Mouse (Mus musculus) heart, embryonic 12.5 days (tissue): ENCODE results near the gene Gm34653. TPM values are rescaled to one million over a fixed set of nuclear protein-coding genes. Genes with fewer than 3 reads are reported as not detected.
"Not testable (repeated sequence)": the region's sequence is repeated elsewhere in the genome, so short reads cannot be mapped to it uniquely, and the experiment has no call there.

ENCODE experiments used
- ATAC-seq: fragments of 200-750 bp; cut with Nextera tagmentation; 2 replicates; pipeline ENCODE4 v1.8.0; 2017; ENCODE audit warnings: moderate TSS enrichment, moderate library complexity; ENCODE audit not compliant: insufficient number of reproducible peaks, low FRiP score
- H3K27ac ChIP-seq: fragments of 300-500 bp; sonication (generic); 2 replicates; pipeline ENCODE4 v1.5.1; 2016; ENCODE audit warnings: mild to moderate bottlenecking, moderate library complexity; ENCODE audit not compliant: poor library complexity, severe bottlenecking
- H3K27me3 ChIP-seq: fragments of 300-500 bp; sonication (generic); replicated peaks from 2 replicates; pipeline ENCODE4 v1.6.1; 2016; ENCODE audit warnings: mild to moderate bottlenecking, moderate library complexity
- H3K36me3 ChIP-seq: fragments of 300-500 bp; sonication (generic); 2 replicates; pipeline ENCODE4 v1.6.1; 2016; ENCODE audit warnings: mild to moderate bottlenecking, moderate library complexity
- H3K4me1 ChIP-seq: fragments of 300-500 bp; sonication (generic); replicated peaks from 2 replicates; pipeline ENCODE4 v1.6.1; 2016; ENCODE audit warnings: mild to moderate bottlenecking
- H3K4me2 ChIP-seq: fragments of 300-500 bp; sonication (generic); 2 replicates; pipeline ENCODE4 v1.6.1; 2016; ENCODE audit warnings: mild to moderate bottlenecking, moderate library complexity
- H3K4me3 ChIP-seq: fragments of 300-500 bp; sonication (generic); 2 replicates; pipeline ENCODE4 v1.5.1; 2016; ENCODE audit warnings: mild to moderate bottlenecking
- H3K9ac ChIP-seq: fragments of 300-500 bp; sonication (generic); 2 replicates; pipeline ENCODE4 v1.6.1; 2016; ENCODE audit warnings: mild to moderate bottlenecking, moderate library complexity
- H3K9me3 ChIP-seq: fragments of 300-500 bp; sonication (generic); replicated peaks from 2 replicates; pipeline ENCODE4 v1.6.1; 2016; ENCODE audit warnings: mild to moderate bottlenecking, moderate library complexity
- WGBS: fragments of 180-500 bp; shearing (Covaris S2); methylation state at CpG from one replicate; pipeline ENCODE4 v1.1.7; 2016; 5-methylcytosine and 5-hydroxymethylcytosine counted together
- polyA plus RNA-seq: library from polyadenylated mRNA; unstranded; fragments of >200 nt; fragmentation: Nextera tagmentation; extraction: Ambion mirVana; gene quantifications from 2 replicates; pipeline ENCODE4 v1.2.1, GENCODE M21; 2016

The Gm34653 gene
- polyA plus RNA-seq, 1 experiment from 2014 or later = not detected

GRCm38 (mm10) chr2:34801516-34802482, 31.0 kb upstream of the Gm34653 start:
- H3K4me1 ChIP-seq = peaks cover 23% of the 10 kb centered on the region
- 5% methylated on average over 39 of the region's 39 CpGs for WGBS
- H3K4me3 ChIP-seq = peak overlapping the region; percentile 81
- ATAC-seq = peak; percentile 96
- peak overlapping the region; percentile 90 for H3K9ac ChIP-seq
- no peaks in the 10 kb centered on the region for H3K27me3 ChIP-seq
- peak overlapping the region; percentile 60 for H3K4me2 ChIP-seq
- H3K9me3 ChIP-seq = no peaks in the 10 kb centered on the region
- H3K27ac ChIP-seq = peak overlapping the region; percentile 97
- H3K36me3 ChIP-seq = peaks cover 16% of the 10 kb centered on the region

GRCm38 (mm10) chr2:34802565-34803245, 30.1 kb upstream of the Gm34653 start:
- H3K4me3 ChIP-seq = peak overlapping the region; percentile 81
- H3K27ac ChIP-seq = peak overlapping the region; percentile 97
- H3K9ac ChIP-seq = peak overlapping the region; percentile 90
- peak; percentile 65 for ATAC-seq
- peaks cover 19% of the 10 kb centered on the region for H3K36me3 ChIP-seq
- H3K27me3 ChIP-seq, H3K9me3 ChIP-seq: not testable (repeated sequence)
- peak overlapping the region; percentile 81 for H3K4me2 ChIP-seq
- WGBS = under 1% methylated on average over 32 of the region's 32 CpGs
- peaks cover 23% of the 10 kb centered on the region for H3K4me1 ChIP-seq

GRCm38 (mm10) chr2:34803746-34804145, 29.1 kb upstream of the Gm34653 start:
- peak overlapping the region; percentile 11 for H3K4me3 ChIP-seq
- WGBS = 82% methylated on average over 3 of the region's 3 CpGs
- H3K9ac ChIP-seq = peak overlapping the region; percentile 62; the same call in 1 of the 2 replicates
- no peaks in the 10 kb centered on the region for H3K9me3 ChIP-seq
- no peaks in the 10 kb centered on the region for H3K27me3 ChIP-seq
- H3K4me2 ChIP-seq = peak overlapping the region; percentile 50
- peaks cover 20% of the 10 kb centered on the region for H3K4me1 ChIP-seq
- no peak for ATAC-seq
- peaks cover 24% of the 10 kb centered on the region for H3K36me3 ChIP-seq
- H3K27ac ChIP-seq = no peak overlapping the region

DNA sequence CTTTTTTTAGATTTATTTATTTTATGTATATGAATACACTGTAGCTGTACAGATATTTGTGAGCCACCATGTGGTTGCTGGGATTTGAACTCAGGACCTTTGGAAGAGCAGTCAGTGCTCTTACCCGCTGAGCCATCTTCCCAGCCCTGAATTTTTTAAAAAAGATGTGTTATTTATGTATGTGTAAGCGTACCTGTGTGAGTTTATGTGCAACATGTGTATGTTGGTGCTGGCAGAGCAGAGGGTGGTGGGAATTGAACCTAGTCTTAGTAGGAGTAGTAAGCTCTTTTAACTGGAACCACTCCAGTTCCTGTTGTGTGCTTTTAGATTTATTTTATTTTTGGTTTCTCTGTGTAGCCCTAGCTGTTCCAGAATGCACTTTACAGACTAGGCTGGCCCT, 28.6 kb upstream of the Gm34653 start:
- no peak overlapping the region for H3K9ac ChIP-seq
- H3K27ac ChIP-seq = no peak overlapping the region
- H3K4me3 ChIP-seq = no peak overlapping the region
- WGBS = 92% methylated on average over 2 of the region's 2 CpGs
- H3K4me2 ChIP-seq = peak overlapping the region; percentile 4; the same call in 1 of the 2 replicates
- peaks cover 28% of the 10 kb centered on the region for H3K36me3 ChIP-seq
- no peaks in the 10 kb centered on the region for H3K27me3 ChIP-seq
- H3K4me1 ChIP-seq = peaks cover 18% of the 10 kb centered on the region
- H3K9me3 ChIP-seq = no peaks in the 10 kb centered on the region
- ATAC-seq = no peak

GRCm38 (mm10) chr2:34804815-34805214, 28.0 kb upstream of the Gm34653 start:
- Histone ChIP-seq H3K27me3 (no peaks in the 10 kb centered on the region), H3K9me3 (no peaks in the 10 kb centered on the region), H3K4me1 (peaks cover 18% of the 10 kb centered on the region), H3K4me3 (no peak overlapping the region), H3K9ac (no peak overlapping the region), H3K4me2 (no peak overlapping the region), H3K27ac (no peak overlapping the region), H3K36me3 (peaks cover 28% of the 10 kb centered on the region)
- 53% methylated on average over 1 of the region's 1 CpGs for WGBS
- ATAC-seq = no peak

- no peaks in the 10 kb centered on the region for H3K27me3 ChIP-seq
- H3K9me3 ChIP-seq = no peaks in the 10 kb centered on the region
- no peak overlapping the region for H3K9ac ChIP-seq
- 90% methylated on average over 10 of the region's 10 CpGs for WGBS
- ATAC-seq = no peak
- H3K27ac ChIP-seq = no peak overlapping the region
- H3K36me3 ChIP-seq = peaks cover 31% of the 10 kb centered on the region
- H3K4me2 ChIP-seq = no peak overlapping the region
- no peak overlapping the region for H3K4me3 ChIP-seq
- peaks cover 15% of the 10 kb centered on the region for H3K4me1 ChIP-seq
These were observed 27.4 kb upstream of the Gm34653 start for GRCm38 (mm10) chr2:34805364-34805950.

GRCm38 (mm10) chr2:34808057-34808456, 24.8 kb upstream of the Gm34653 start:
- H3K36me3 ChIP-seq = peaks cover 49% of the 10 kb centered on the region
- H3K9ac ChIP-seq = no peak overlapping the region
- H3K4me2 ChIP-seq = no peak overlapping the region
- WGBS = 66% methylated on average over 2 of the region's 2 CpGs
- ATAC-seq = no peak
- H3K27ac ChIP-seq = no peak overlapping the region
- peaks cover 13% of the 10 kb centered on the region for H3K4me1 ChIP-seq
- no peaks in the 10 kb centered on the region for H3K27me3 ChIP-seq
- H3K9me3 ChIP-seq = no peaks in the 10 kb centered on the region
- no peak overlapping the region for H3K4me3 ChIP-seq

DNA sequence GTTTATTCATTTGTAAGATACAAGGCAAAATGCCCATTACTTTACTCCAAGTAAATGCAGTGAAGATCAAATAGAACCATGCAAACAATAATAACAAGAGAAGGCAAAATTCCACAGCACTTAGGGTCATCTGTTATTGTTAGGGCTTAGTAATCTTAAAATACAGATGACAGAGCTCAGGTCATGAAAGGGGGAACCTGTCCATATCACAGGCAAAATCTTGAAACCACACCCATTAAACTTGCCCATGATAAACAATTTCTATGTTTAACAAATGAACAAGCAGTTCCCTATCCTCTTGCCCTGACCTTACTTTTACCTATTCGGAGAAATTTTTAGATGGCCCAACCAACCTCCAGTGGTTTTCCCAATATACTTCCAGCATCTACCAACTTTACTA, 23.2 kb upstream of the Gm34653 start:
- Histone ChIP-seq H3K9ac (no peak overlapping the region), H3K27ac (no peak overlapping the region), H3K9me3 (no peaks in the 10 kb centered on the region), H3K36me3 (peaks cover 61% of the 10 kb centered on the region), H3K4me2 (no peak overlapping the region), H3K27me3 (no peaks in the 10 kb centered on the region), H3K4me1 (peaks cover 5% of the 10 kb centered on the region), H3K4me3 (no peak overlapping the region)
- 92% methylated on average over 1 of the region's 1 CpGs for WGBS
- no peak for ATAC-seq

- H3K9ac ChIP-seq = no peak overlapping the region
- H3K4me1 ChIP-seq = peaks cover 2% of the 10 kb centered on the region; the same call in 1 of the 2 replicates
- no peak overlapping the region for H3K4me3 ChIP-seq
- no peaks in the 10 kb centered on the region for H3K27me3 ChIP-seq
- no peak overlapping the region for H3K27ac ChIP-seq
- peaks cover 62% of the 10 kb centered on the region for H3K36me3 ChIP-seq
- no peaks in the 10 kb centered on the region for H3K9me3 ChIP-seq
- 91% methylated on average over 3 of the region's 3 CpGs for WGBS
- H3K4me2 ChIP-seq = no peak overlapping the region
- ATAC-seq = no peak
These were observed 22.0 kb upstream of the Gm34653 start for GRCm38 (mm10) chr2:34810775-34811174.

GRCm38 (mm10) chr2:34812706-34813105, 20.1 kb upstream of the Gm34653 start:
- Histone ChIP-seq H3K27me3 (no peaks in the 10 kb centered on the region), H3K4me2 (no peak overlapping the region)
- 82% methylated on average over 7 of the region's 7 CpGs for WGBS

GRCm38 (mm10) chr2:34815893-34816292, 16.9 kb upstream of the Gm34653 start:
- H3K9ac ChIP-seq, H3K27me3 ChIP-seq, H3K4me2 ChIP-seq, H3K4me3 ChIP-seq, H3K9me3 ChIP-seq, H3K4me1 ChIP-seq, H3K27ac ChIP-seq, ATAC-seq: not testable (repeated sequence)
- peaks cover 62% of the 10 kb centered on the region for H3K36me3 ChIP-seq
- WGBS = 93% methylated on average over 2 of the region's 2 CpGs

More at GRCm38 (mm10) chr2:34812706-34813105, 20.1 kb upstream of the Gm34653 start:
- ATAC-seq = no peak
- H3K9ac ChIP-seq = no peak overlapping the region
- H3K4me3 ChIP-seq = no peak overlapping the region
- no peak overlapping the region for H3K27ac ChIP-seq
- peaks cover 57% of the 10 kb centered on the region for H3K36me3 ChIP-seq
- no peaks in the 10 kb centered on the region for H3K9me3 ChIP-seq
- no peaks in the 10 kb centered on the region for H3K4me1 ChIP-seq
